Mouse (Mus musculus) stomach, embryonic 14.5 days (tissue): ENCODE measurements around the gene Apln. TPM values are rescaled to one million over a fixed set of nuclear protein-coding genes. Genes with fewer than 3 reads are reported as not detected.

Experiments used
- ATAC-seq: fragments of 200-750 bp; cut with Nextera tagmentation; 2 replicates; pipeline ENCODE4 v1.8.0; 2017; ENCODE audit warnings: low read depth, moderate TSS enrichment; ENCODE audit not compliant: insufficient number of reproducible peaks, insufficient read depth, low FRiP score
- H3K27ac ChIP-seq: fragments of 300-500 bp; sonication (generic); 2 replicates; pipeline ENCODE4 v1.5.1; 2014; ENCODE audit warnings: mild to moderate bottlenecking, low read length, moderate library complexity, mixed read lengths
- H3K27me3 ChIP-seq: fragments of 300-500 bp; sonication (generic); 2 replicates; pipeline ENCODE4 v1.6.1; 2014; ENCODE audit warnings: low read length, control low read depth, mixed read lengths; ENCODE audit not compliant: control insufficient read depth, insufficient read depth
- H3K36me3 ChIP-seq: fragments of 300-500 bp; sonication (generic); 2 replicates; pipeline ENCODE4 v1.6.1; 2014; ENCODE audit warnings: mild to moderate bottlenecking, control low read depth, low read length, moderate library complexity, mixed read lengths; ENCODE audit not compliant: control insufficient read depth, insufficient read depth
- H3K4me1 ChIP-seq: fragments of 300-500 bp; sonication (generic); 2 replicates; pipeline ENCODE4 v1.6.1; 2014; ENCODE audit warnings: low read length, control low read depth, mixed read lengths; ENCODE audit not compliant: control insufficient read depth, insufficient read depth
- H3K4me2 ChIP-seq: fragments of 300-500 bp; sonication (generic); replicated peaks from 2 replicates; pipeline ENCODE4 v1.6.1; 2014; ENCODE audit warnings: low read depth, low read length, control low read depth
- H3K4me3 ChIP-seq: fragments of 300-500 bp; sonication (generic); 2 replicates; pipeline ENCODE4 v1.5.1; 2014; ENCODE audit warnings: low read depth, low read length, control low read depth
- H3K9ac ChIP-seq: fragments of 300-500 bp; sonication (generic); replicated peaks from 2 replicates; pipeline ENCODE4 v1.6.1; 2014; ENCODE audit warnings: low read depth, mild to moderate bottlenecking, control low read depth, low read length, moderate library complexity, mixed read lengths
- H3K9me3 ChIP-seq: fragments of 300-500 bp; sonication (generic); 2 replicates; pipeline ENCODE4 v1.6.1; 2016; ENCODE audit warnings: low read depth, low read length, control low read depth; ENCODE audit not compliant: control insufficient read depth
- WGBS: fragments of 180-500 bp; shearing (Covaris S2); extraction: QIAGEN DNeasy Blood & Tissue Kit; methylation state at CpG from one replicate; pipeline ENCODE4 v1.1.7; 2014; 5-methylcytosine and 5-hydroxymethylcytosine counted together
- polyA plus RNA-seq: library from polyadenylated mRNA; unstranded; fragments of >200 nt; fragmentation: Nextera tagmentation; extraction: Ambion mirVana; gene quantifications from 2 replicates; pipeline ENCODE4 v1.2.1, GENCODE M21; 2014

Apln gene
- polyA plus RNA-seq, 1 experiment from 2014 or later, result 4.3 TPM

- H3K4me3 ChIP-seq, result no peak overlapping the region
- WGBS, result 53% methylated on average over 7 of the region's 7 CpGs
Observed at GRCm38 (mm10) chrX:48001151-48001550, 33.5 kb downstream of the Apln start.

DNA sequence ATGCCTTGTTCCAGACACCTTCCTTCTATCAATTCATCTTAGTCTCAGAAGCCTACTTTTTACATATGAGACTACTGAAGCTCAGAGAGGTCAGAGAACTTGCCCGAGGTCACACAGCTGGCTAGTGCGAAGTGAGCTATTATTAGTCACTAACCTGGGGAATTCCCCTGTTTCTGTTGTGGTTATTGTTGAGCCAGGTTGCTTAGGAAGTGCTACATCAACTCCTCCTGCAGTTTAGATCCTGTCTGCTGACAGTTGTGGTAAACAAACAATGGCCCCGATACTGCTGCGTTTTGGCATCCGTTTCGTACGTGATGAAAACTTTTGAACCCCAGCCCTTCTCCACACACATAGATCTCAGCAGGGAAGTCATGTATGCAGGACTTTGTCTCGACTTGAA lies 36.2 kb downstream of the Apln start:
- Histone ChIP-seq H3K9ac (no peak overlapping the region), H3K36me3 (no peaks in the 10 kb centered on the region), H3K9me3 (no peaks in the 10 kb centered on the region), H3K27ac (no peak overlapping the region), H3K4me2 (no peak overlapping the region), H3K4me1 (no peaks in the 10 kb centered on the region), H3K27me3 (no peaks in the 10 kb centered on the region), H3K4me3 (no peak overlapping the region)
- 76% methylated on average over 8 of the region's 8 CpGs for WGBS
- ATAC-seq, result no peak

More at GRCm38 (mm10) chrX:48001151-48001550, 33.5 kb downstream of the Apln start:
- Histone ChIP-seq H3K27ac (no peak overlapping the region), H3K4me1 (no peaks in the 10 kb centered on the region), H3K9ac (no peak overlapping the region), H3K36me3 (no peaks in the 10 kb centered on the region), H3K4me2 (no peak overlapping the region), H3K27me3 (no peaks in the 10 kb centered on the region), H3K9me3 (no peaks in the 10 kb centered on the region)
- no peak for ATAC-seq

DNA sequence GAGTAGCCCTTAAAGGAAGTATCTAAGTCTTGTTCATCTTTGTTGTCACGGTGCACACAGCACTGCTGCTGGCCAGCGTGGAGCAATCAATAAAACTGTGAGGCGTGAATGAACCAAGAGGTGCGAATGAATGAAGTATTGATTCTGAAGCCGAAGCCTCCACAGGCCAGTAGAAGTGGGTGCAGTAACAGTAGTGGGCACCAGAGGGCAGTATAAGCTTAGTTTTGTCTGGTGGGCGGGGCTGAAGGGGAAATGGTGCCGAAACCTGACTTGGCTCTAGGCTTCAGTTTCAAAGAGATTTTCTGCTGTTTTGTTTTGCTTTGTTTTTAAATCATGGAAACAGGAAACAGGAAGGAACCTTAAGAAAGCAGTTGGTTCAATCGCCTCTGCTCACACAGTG lies 42.0 kb downstream of the Apln start:
- H3K36me3 ChIP-seq, result no peaks in the 10 kb centered on the region
- no peaks in the 10 kb centered on the region for H3K27me3 ChIP-seq
- no peak for ATAC-seq
- H3K27ac ChIP-seq, result no peak overlapping the region
- 26% methylated on average over 8 of the region's 8 CpGs for WGBS
- no peaks in the 10 kb centered on the region for H3K4me1 ChIP-seq
- H3K4me3 ChIP-seq, result no peak overlapping the region
- H3K9me3 ChIP-seq, result no peaks in the 10 kb centered on the region
- no peak overlapping the region for H3K9ac ChIP-seq
- H3K4me2 ChIP-seq, result no peak overlapping the region; the same call in 1 of the 2 replicates

GRCm38 (mm10) chrX:47988024-47988423 lies 46.6 kb downstream of the Apln start:
- Histone ChIP-seq H3K4me1 (no peaks in the 10 kb centered on the region), H3K4me2 (no peak overlapping the region), H3K36me3 (no peaks in the 10 kb centered on the region), H3K27me3 (no peaks in the 10 kb centered on the region), H3K27ac (no peak overlapping the region), H3K9me3 (no peaks in the 10 kb centered on the region), H3K9ac (no peak overlapping the region), H3K4me3 (no peak overlapping the region)
- WGBS, result 46% methylated on average over 8 of the region's 8 CpGs
- ATAC-seq, result peak; percentile 28; the same call in 1 of the 2 replicates

DNA sequence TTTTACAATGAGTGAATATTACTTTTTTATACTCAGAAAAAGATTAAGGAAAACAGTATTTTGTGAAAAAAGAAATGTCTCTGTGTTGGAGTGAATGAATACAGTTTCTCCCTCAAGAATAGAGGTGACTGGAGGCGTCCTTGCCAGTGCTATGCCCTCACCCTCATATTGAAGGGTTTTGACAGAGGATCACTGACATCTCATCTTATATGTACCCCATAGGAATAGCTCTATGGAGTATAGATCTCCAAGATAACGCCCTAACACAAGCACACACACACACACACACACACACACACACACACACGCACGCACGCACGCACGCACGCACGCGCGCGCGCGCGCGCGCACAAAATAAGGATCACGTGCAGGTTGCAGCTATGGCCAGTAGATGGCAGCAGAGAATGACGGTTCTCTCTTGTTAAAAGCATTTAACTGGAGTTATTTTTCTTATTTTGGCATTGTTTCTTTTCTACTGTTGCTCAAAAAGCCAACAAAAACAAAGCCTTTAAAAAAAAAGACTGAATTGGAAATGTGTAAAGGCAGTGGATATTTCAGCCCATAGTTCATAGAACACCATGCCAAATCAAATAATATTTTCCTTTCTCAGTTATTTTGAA lies 49.5 kb downstream of the Apln start:
- no peaks in the 10 kb centered on the region for H3K27me3 ChIP-seq
- no peak overlapping the region for H3K4me3 ChIP-seq
- no peak overlapping the region for H3K9ac ChIP-seq
- H3K4me2 ChIP-seq, result peak overlapping the region; percentile 25
- H3K36me3 ChIP-seq, result no peaks in the 10 kb centered on the region
- H3K4me1 ChIP-seq, result no peaks in the 10 kb centered on the region
- ATAC-seq, result no peak
- H3K27ac ChIP-seq, result no peak overlapping the region
- H3K9me3 ChIP-seq, result no peaks in the 10 kb centered on the region
- 19% methylated on average over 19 of the region's 19 CpGs for WGBS

DNA sequence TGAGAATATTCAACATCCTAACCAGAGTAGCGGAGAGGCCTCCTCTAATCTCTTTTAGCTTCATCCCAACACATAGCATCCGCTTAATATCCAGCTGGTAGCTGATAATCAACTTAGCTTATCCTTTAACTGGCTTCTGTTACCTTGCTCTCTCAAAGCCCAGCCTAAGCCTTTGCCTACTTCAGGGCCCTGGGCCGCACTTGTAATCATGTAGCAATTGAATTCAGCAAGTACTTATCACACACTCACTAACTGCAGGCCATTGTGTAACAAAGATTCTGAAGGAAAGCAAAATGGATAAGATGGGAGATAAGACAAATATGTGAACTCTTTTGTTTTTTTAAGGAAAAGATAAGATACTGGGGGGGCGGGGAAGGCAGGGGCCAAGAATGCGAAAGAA lies 57.6 kb downstream of the Apln start:
- H3K27me3 ChIP-seq, result no peaks in the 10 kb centered on the region
- ATAC-seq, result no peak

DNA sequence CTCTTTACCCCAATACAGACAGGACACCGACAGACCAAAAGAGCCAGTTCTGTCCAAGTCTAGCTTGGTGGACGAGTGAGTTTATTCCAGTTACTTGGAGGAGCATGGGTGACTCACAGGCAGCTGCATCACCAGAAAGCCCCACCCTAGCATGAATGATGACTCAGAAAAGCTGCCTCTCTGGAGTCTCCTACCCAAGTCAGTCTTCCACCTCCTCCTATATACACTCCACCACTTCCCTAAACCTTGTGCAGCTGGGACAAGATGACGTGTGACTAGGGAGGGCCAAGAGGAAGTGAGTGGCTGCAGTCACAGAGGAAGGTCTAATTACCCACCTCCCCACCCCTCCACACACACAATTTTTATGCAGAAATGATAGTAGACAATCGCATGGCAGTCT lies 58.1 kb downstream of the Apln start:
- WGBS, result 64% methylated on average over 4 of the region's 4 CpGs
- no peaks in the 10 kb centered on the region for H3K4me1 ChIP-seq
- peak; percentile 63; the same call in 1 of the 2 replicates for ATAC-seq
- no peak overlapping the region for H3K27ac ChIP-seq
- no peak overlapping the region for H3K4me2 ChIP-seq
- H3K4me3 ChIP-seq, result no peak overlapping the region
- H3K27me3 ChIP-seq, result no peaks in the 10 kb centered on the region
- no peaks in the 10 kb centered on the region for H3K36me3 ChIP-seq
- H3K9me3 ChIP-seq, result no peaks in the 10 kb centered on the region
- no peak overlapping the region for H3K9ac ChIP-seq

More for the DNA sequence above, 57.6 kb downstream of the Apln start:
- Histone ChIP-seq H3K4me2 (no peak overlapping the region), H3K9ac (no peak overlapping the region), H3K9me3 (no peaks in the 10 kb centered on the region), H3K4me1 (no peaks in the 10 kb centered on the region), H3K4me3 (no peak overlapping the region), H3K27ac (no peak overlapping the region), H3K36me3 (no peaks in the 10 kb centered on the region)
- WGBS, result 69% methylated on average over 5 of the region's 5 CpGs
